Mouse (Mus musculus) ES-Bruce4 (cell line): ENCODE data around the gene Hectd4. TPM values are rescaled to one million over a fixed set of nuclear protein-coding genes. Genes with fewer than 3 reads are reported as not detected.

Experiments used
- H3K27ac ChIP-seq: 2 replicates; pipeline ENCODE4 v1.5.1; 2012; ENCODE audit warnings: low read length, inconsistent platforms; ENCODE audit not compliant: insufficient read depth
- H3K27me3 ChIP-seq: 2 replicates; pipeline ENCODE4 v1.6.1; 2012; ENCODE audit warnings: mild to moderate bottlenecking, low read length, inconsistent platforms; ENCODE audit not compliant: control insufficient read depth, poor library complexity, insufficient read depth, severe bottlenecking
- H3K36me3 ChIP-seq: 2 replicates; pipeline ENCODE4 v1.6.1; 2012; ENCODE audit warnings: inconsistent platforms, mild to moderate bottlenecking, low read length, moderate library complexity; ENCODE audit not compliant: control insufficient read depth, poor library complexity, insufficient read depth, severe bottlenecking
- H3K4me1 ChIP-seq: one replicate; pipeline ENCODE4 v1.8.1; 2011; ENCODE audit warnings: low read length; ENCODE audit not compliant: control insufficient read depth, insufficient read depth
- H3K4me3 ChIP-seq: 2 replicates; pipeline ENCODE4 v1.5.1; 2011; ENCODE audit warnings: low read depth, mild to moderate bottlenecking, low read length
- H3K9ac ChIP-seq: 2 replicates; pipeline ENCODE4 v1.6.1; 2012; ENCODE audit warnings: low read depth, mild to moderate bottlenecking, inconsistent platforms; ENCODE audit not compliant: poor library complexity, severe bottlenecking
- H3K9me3 ChIP-seq: replicated peaks from 2 replicates; pipeline ENCODE4 v1.6.1; 2012; ENCODE audit warnings: mild to moderate bottlenecking, low read length, inconsistent platforms; ENCODE audit not compliant: control insufficient read depth, poor library complexity, insufficient read depth, severe bottlenecking
- CTCF ChIP-seq: IDR thresholded peaks from one replicate; pipeline ENCODE4 v1.8.1; 2011; ENCODE audit warnings: low read depth, low read length
- EP300 ChIP-seq: IDR thresholded peaks from 2 replicates; pipeline ENCODE4 v1.6.1; 2011; ENCODE audit warnings: low read depth, low read length; ENCODE audit not compliant: insufficient read depth
- POLR2A ChIP-seq: IDR thresholded peaks from one replicate; pipeline ENCODE4 v1.8.1; 2011; ENCODE audit warnings: low read length; ENCODE audit not compliant: insufficient read depth
- polyA plus RNA-seq: library from polyadenylated mRNA; stranded (reverse); fragments of >200 nt; gene quantifications from 2 replicates; pipeline ENCODE4 v1.2.4, GENCODE M21; 2011; ENCODE audit warnings: low read depth; ENCODE audit not compliant: missing spikeins, insufficient read depth, insufficient read length

The Hectd4 gene
- polyA plus RNA-seq, 1 experiment: 15.9 TPM

- Histone ChIP-seq H3K27me3 (no peaks in the 10 kb centered on the region), H3K36me3 (peaks cover 6% of the 10 kb centered on the region; the same call in 1 of the 2 replicates), H3K9me3 (no peaks in the 10 kb centered on the region), H3K4me3 (no peak overlapping the region), H3K27ac (no peak overlapping the region), H3K9ac (no peak overlapping the region), H3K4me1 (no peaks in the 10 kb centered on the region)
- no peak for TF ChIP-seq POLR2A
- no peak for TF ChIP-seq CTCF
- TF ChIP-seq EP300: no peak
Observed at GRCm38 (mm10) chr5:121287213-121287612, 67.2 kb downstream of the Hectd4 start.

- Histone ChIP-seq H3K4me1 (no peaks in the 10 kb centered on the region), H3K4me3 (no peak overlapping the region), H3K27ac (no peak overlapping the region), H3K9me3 (no peaks in the 10 kb centered on the region), H3K27me3 (no peaks in the 10 kb centered on the region), H3K9ac (no peak overlapping the region), H3K36me3 (peaks cover 10% of the 10 kb centered on the region)
- no peak for TF ChIP-seq CTCF
- no peak for TF ChIP-seq EP300
- no peak for TF ChIP-seq POLR2A
Observed at GRCm38 (mm10) chr5:121290289-121290688, 70.3 kb downstream of the Hectd4 start.

GRCm38 (mm10) chr5:121292309-121293165, 72.5 kb downstream of the Hectd4 start:
- peaks cover 5% of the 10 kb centered on the region for H3K36me3 ChIP-seq
- no peaks in the 10 kb centered on the region for H3K9me3 ChIP-seq
- no peaks in the 10 kb centered on the region for H3K4me1 ChIP-seq
- TF ChIP-seq POLR2A (no peak), CTCF (no peak), EP300 (no peak)
- no peak overlapping the region for H3K4me3 ChIP-seq
- H3K27me3 ChIP-seq: no peaks in the 10 kb centered on the region
- no peak overlapping the region for H3K27ac ChIP-seq
- H3K9ac ChIP-seq: no peak overlapping the region

- Histone ChIP-seq H3K9me3 (no peaks in the 10 kb centered on the region), H3K4me3 (no peak overlapping the region), H3K36me3 (peaks cover 15% of the 10 kb centered on the region), H3K9ac (no peak overlapping the region), H3K27ac (no peak overlapping the region), H3K27me3 (no peaks in the 10 kb centered on the region), H3K4me1 (no peaks in the 10 kb centered on the region)
- no peak for TF ChIP-seq EP300
- no peak for TF ChIP-seq CTCF
- TF ChIP-seq POLR2A: no peak
Observed at GRCm38 (mm10) chr5:121305009-121305408, 85.0 kb downstream of the Hectd4 start.

- Histone ChIP-seq H3K27me3 (no peaks in the 10 kb centered on the region), H3K27ac (no peak overlapping the region), H3K36me3 (peaks cover 13% of the 10 kb centered on the region), H3K9me3 (no peaks in the 10 kb centered on the region), H3K4me3 (no peak overlapping the region), H3K4me1 (no peaks in the 10 kb centered on the region), H3K9ac (no peak overlapping the region)
- TF ChIP-seq EP300 (no peak), POLR2A (no peak), CTCF (no peak)
Observed at GRCm38 (mm10) chr5:121307620-121308019, 87.6 kb downstream of the Hectd4 start.

- Histone ChIP-seq H3K27ac (no peak overlapping the region), H3K4me3 (no peak overlapping the region), H3K27me3 (no peaks in the 10 kb centered on the region), H3K9ac (no peak overlapping the region), H3K4me1 (no peaks in the 10 kb centered on the region), H3K9me3 (no peaks in the 10 kb centered on the region), H3K36me3 (peaks cover 13% of the 10 kb centered on the region)
- no peak for TF ChIP-seq POLR2A
- TF ChIP-seq EP300: no peak
Observed at GRCm38 (mm10) chr5:121311576-121311975, 91.6 kb downstream of the Hectd4 start.
